Mouse (Mus musculus) CD8-positive naive resting alpha-beta T cell, adult 2 months (primary cell): ENCODE results near the gene Rps3.
"Not testable (repeated sequence)": the region's sequence is repeated elsewhere in the genome, so short reads cannot be mapped to it uniquely, and the experiment has no call there.

ENCODE experiments used
- DNase-seq, 2 experiments: peaks; one replicate each; pipeline ENCODE4 v3.0.0; 2022; ENCODE audit warnings: low read depth in 2 of 2, low spot score in 2 of 2

Rps3 gene

GRCm38 (mm10) chr7:99483271-99483923, at the start of gene Rps3:
Rps3 (minus strand) TSS chr7:99483738.
- DNase-seq = peak; percentile 92 to 95

GRCm38 (mm10) chr7:99532526-99532925, 49.0 kb upstream of the Rps3 start:
- no peak for DNase-seq

GRCm38 (mm10) chr7:99531408-99531970, 48.0 kb upstream of the Rps3 start:
- no peak for DNase-seq

- no peak for DNase-seq
These were observed 45.9 kb upstream of the Rps3 start for GRCm38 (mm10) chr7:99529410-99529809.

- no peak for DNase-seq
These were observed 45.0 kb upstream of the Rps3 start for GRCm38 (mm10) chr7:99528547-99528946.

GRCm38 (mm10) chr7:99523837-99524236, 40.3 kb upstream of the Rps3 start:
- DNase-seq = no peak

GRCm38 (mm10) chr7:99523121-99523520, 39.6 kb upstream of the Rps3 start:
- no peak for DNase-seq

- DNase-seq = no peak
These were observed 35.6 kb upstream of the Rps3 start for GRCm38 (mm10) chr7:99518954-99519644.

GRCm38 (mm10) chr7:99516814-99517157, 33.2 kb upstream of the Rps3 start:
- no peak for DNase-seq

- no peak for DNase-seq
These were observed 32.7 kb upstream of the Rps3 start for GRCm38 (mm10) chr7:99516092-99516813.

GRCm38 (mm10) chr7:99510087-99510501, 26.6 kb upstream of the Rps3 start:
- no peak for DNase-seq

- DNase-seq = not testable (repeated sequence)
These were observed 24.6 kb upstream of the Rps3 start for GRCm38 (mm10) chr7:99508187-99508586.

GRCm38 (mm10) chr7:99504556-99504955, 21.0 kb upstream of the Rps3 start:
- no peak for DNase-seq

- no peak for DNase-seq
These were observed 17.6 kb upstream of the Rps3 start for GRCm38 (mm10) chr7:99501148-99501547.

- no peak for DNase-seq
These were observed 17.1 kb upstream of the Rps3 start for GRCm38 (mm10) chr7:99500655-99501054.

- peak; percentile 59 to 77 for DNase-seq
These were observed 16.7 kb upstream of the Rps3 start for GRCm38 (mm10) chr7:99500201-99500600.

- no peak for DNase-seq
These were observed 15.6 kb upstream of the Rps3 start for GRCm38 (mm10) chr7:99499128-99499527.

GRCm38 (mm10) chr7:99489708-99490107, 6.2 kb upstream of the Rps3 start:
- DNase-seq = no peak

GRCm38 (mm10) chr7:99484679-99485078, 1.1 kb upstream of the Rps3 start:
- no peak for DNase-seq

- no peak for DNase-seq
These were observed 384 bp upstream of the Rps3 start for GRCm38 (mm10) chr7:99483924-99484319.

- no peak for DNase-seq
These were observed 901 bp downstream of the Rps3 start for GRCm38 (mm10) chr7:99482637-99483036.

GRCm38 (mm10) chr7:99477235-99477634, 6.3 kb downstream of the Rps3 start:
- DNase-seq = no peak
